Mouse (Mus musculus): Measurements from ENCODE around the gene Crtc3.

The Crtc3 gene

GRCm38 (mm10) chr7:80598436-80598985 is 90.2 kb downstream of the Crtc3 start:
- DNase-seq (ENCODE audit: low spot score), result no peak

- DNase-seq (ENCODE audit: low spot score), result no peak
Observed at GRCm38 (mm10) chr7:80597900-80598299, 90.8 kb downstream of the Crtc3 start.

- no peak for DNase-seq (ENCODE audit: low spot score)
Observed at GRCm38 (mm10) chr7:80589054-80589746, 99.5 kb downstream of the Crtc3 start.

GRCm38 (mm10) chr7:80587684-80588083 is 101.0 kb downstream of the Crtc3 start:
- no peak for DNase-seq (ENCODE audit: low spot score)

GRCm38 (mm10) chr7:80586681-80587660 is 101.7 kb downstream of the Crtc3 start:
- no peak for DNase-seq (ENCODE audit: low spot score)

- DNase-seq (ENCODE audit: low spot score), result no peak
Observed at GRCm38 (mm10) chr7:80586161-80586560, 102.5 kb downstream of the Crtc3 start.

GRCm38 (mm10) chr7:80585380-80585779 is 103.3 kb downstream of the Crtc3 start:
- no peak for DNase-seq (ENCODE audit: low spot score)

- DNase-seq (ENCODE audit: low spot score), result peak; percentile 23
Observed at GRCm38 (mm10) chr7:80583981-80584380, 104.7 kb downstream of the Crtc3 start.

- DNase-seq (ENCODE audit: low spot score), result no peak
Observed at GRCm38 (mm10) chr7:80582821-80583451, 105.7 kb downstream of the Crtc3 start.

- no peak for DNase-seq (ENCODE audit: low spot score)
Observed at GRCm38 (mm10) chr7:80580368-80580767, 108.3 kb downstream of the Crtc3 start.

- no peak for DNase-seq (ENCODE audit: low spot score)
Observed at GRCm38 (mm10) chr7:80577417-80577980, 111.2 kb downstream of the Crtc3 start.

- no peak for DNase-seq (ENCODE audit: low spot score)
Observed at GRCm38 (mm10) chr7:80576626-80577025, 112.1 kb downstream of the Crtc3 start.

GRCm38 (mm10) chr7:80575750-80576149 is 112.9 kb downstream of the Crtc3 start:
- no peak for DNase-seq (ENCODE audit: low spot score)

GRCm38 (mm10) chr7:80573076-80573475 is 115.6 kb downstream of the Crtc3 start:
- no peak for DNase-seq (ENCODE audit: low spot score)

GRCm38 (mm10) chr7:80567982-80568381 is 120.7 kb downstream of the Crtc3 start:
- no peak for DNase-seq (ENCODE audit: low spot score)

- no peak for DNase-seq (ENCODE audit: low spot score)
Observed at GRCm38 (mm10) chr7:80561931-80562330, 126.7 kb downstream of the Crtc3 start.

- DNase-seq (ENCODE audit: low spot score), result no peak
Observed at GRCm38 (mm10) chr7:80561271-80561670, 127.4 kb downstream of the Crtc3 start.

- DNase-seq (ENCODE audit: low spot score), result no peak
Observed at GRCm38 (mm10) chr7:80558572-80558971, 130.1 kb downstream of the Crtc3 start.

GRCm38 (mm10) chr7:80558101-80558500 is 130.6 kb downstream of the Crtc3 start:
- no peak for DNase-seq (ENCODE audit: low spot score)

- no peak for DNase-seq (ENCODE audit: low spot score)
Observed at GRCm38 (mm10) chr7:80557161-80557560, 131.5 kb downstream of the Crtc3 start.

GRCm38 (mm10) chr7:80556166-80556565 is 132.5 kb downstream of the Crtc3 start:
- DNase-seq (ENCODE audit: low spot score), result no peak

GRCm38 (mm10) chr7:80555146-80555545 is 133.5 kb downstream of the Crtc3 start:
- DNase-seq (ENCODE audit: low spot score), result no peak

Measured in urinary bladder, postnatal 25 days (tissue).